Mouse (Mus musculus): ENCODE data around the gene Elp5. TPM values are rescaled to one million over a fixed set of nuclear protein-coding genes. Genes with fewer than 3 reads are reported as not detected.
A peak's percentile ranks its signal among the peaks of the same experiment; 100 is the strongest.

Gene Elp5
- total and polyA plus RNA-seq, 3 experiments = 95.9 to 177 (median 119) TPM

DNA sequence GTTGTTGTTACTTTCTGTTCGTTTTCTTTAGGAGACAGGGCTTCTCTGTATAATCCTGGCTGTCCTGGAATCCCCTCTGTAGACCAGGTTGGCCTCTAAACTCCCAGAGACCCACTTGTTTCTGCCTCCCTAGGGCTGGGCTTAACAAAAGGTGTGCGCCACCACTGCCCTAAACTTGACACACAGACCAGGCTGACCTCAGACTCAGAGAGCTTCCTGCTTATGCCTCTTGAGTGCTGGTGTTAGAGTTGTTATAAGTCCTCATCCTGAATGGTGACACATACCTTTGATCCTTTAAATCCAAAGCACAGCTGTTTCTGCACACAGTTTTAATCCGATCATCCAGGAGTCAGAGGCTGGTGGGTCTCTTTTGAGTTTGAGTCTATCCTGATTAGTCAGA is 10.6 kb upstream of the Elp5 start:
- dilution Hi-C loops (cut with MboI; ENCODE audit: extremely low pct_ligation_motif_present, extremely low pct_unique_long_range_greater_than_20kb, low sequenced_read_pairs) (no loop called here), in situ Hi-C loops (cut with MboI; ENCODE audit: low pct_ligation_motif_present, low pct_unique_long_range_greater_than_20kb, low sequenced_read_pairs) (no loop called here)
- no peaks in the 10 kb centered on the region for H3K27me3 ChIP-seq (replicated peaks)
- no peaks in the 10 kb centered on the region for H3K9me3 ChIP-seq (replicated peaks; ENCODE audit: low read length)
- peaks cover 8 to 34% of the 10 kb centered on the region in 2 experiments; a peak in 3 of 4 replicates for H3K4me1 ChIP-seq (ENCODE audit: control insufficient read depth in 1 of 2, insufficient read depth in 2 of 2)
- peaks cover 43% of the 10 kb centered on the region for H3K79me2 ChIP-seq (replicated peaks; ENCODE audit: control insufficient read depth, extremely low read depth, insufficient read depth, poor library complexity, severe bottlenecking)
- no peak overlapping the region for H3K4me3 ChIP-seq (replicated peaks in 1 of 3; ENCODE audit: low read depth in 2 of 3, low read length in 2 of 3, poor library complexity in 1 of 3)
- peak overlapping the region; percentile 96; the same call in 1 of the 2 replicates for H3K4me2 ChIP-seq (ENCODE audit: insufficient read depth, low read depth, poor library complexity, severe bottlenecking)
- peaks cover 41 to 50% of the 10 kb centered on the region in 2 experiments for H3K36me3 ChIP-seq (replicated peaks in 1 of 2; ENCODE audit: control insufficient read depth in 1 of 2, insufficient read depth in 1 of 2, low read length in 1 of 2)
- no peak for DNase-seq (ENCODE audit: extremely low read depth)
- H3K27ac ChIP-seq (ENCODE audit: insufficient read depth, low read depth) = no peak overlapping the region
- TF ChIP-seq POLR2A (IDR thresholded peaks at IDR 0.05; ENCODE audit: low read depth, low read length) = no peak
- H3K9ac ChIP-seq (ENCODE audit: insufficient read depth, low read depth) = no peak overlapping the region

DNA sequence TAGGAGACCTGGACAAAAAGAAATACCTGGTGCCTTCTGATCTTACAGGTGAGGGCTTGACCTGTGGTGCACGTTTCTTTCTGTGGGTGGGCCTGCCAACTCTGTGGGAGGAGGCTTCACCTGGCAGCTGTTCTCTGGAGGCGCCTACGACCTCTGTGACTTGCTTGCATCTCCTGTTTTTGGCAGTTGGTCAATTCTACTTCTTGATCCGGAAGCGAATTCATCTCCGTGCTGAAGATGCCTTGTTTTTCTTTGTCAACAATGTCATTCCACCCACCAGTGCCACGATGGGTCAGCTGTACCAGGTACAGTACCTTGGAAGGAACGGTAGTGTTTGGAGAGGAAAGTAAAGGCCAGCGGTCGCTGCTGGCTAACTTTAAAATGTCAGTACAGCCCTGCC is 10.1 kb upstream of the Elp5 start:
- no peak for TF ChIP-seq MAZ (IDR thresholded peaks at IDR 0.05; ENCODE audit: low read depth, low read length)
- no peak for TF ChIP-seq MAX (IDR thresholded peaks at IDR 0.05; ENCODE audit: low read length)
- TF ChIP-seq USF1 (IDR thresholded peaks at IDR 0.05; ENCODE audit: low read depth, low read length) = no peak
- no peak for TF ChIP-seq ZKSCAN1 (IDR thresholded peaks at IDR 0.05; ENCODE audit: borderline replicate concordance, low read depth, low read length)
- no peak for TF ChIP-seq SIN3A (IDR thresholded peaks at IDR 0.05; ENCODE audit: low read length)
- no peak for TF ChIP-seq IRF4 (IDR thresholded peaks at IDR 0.05; ENCODE audit: low read depth, low read length)
- TF ChIP-seq GABPA (IDR thresholded peaks at IDR 0.05; ENCODE audit: insufficient replicate concordance, low read depth, low read length) = no peak
- TF ChIP-seq ELF1 (IDR thresholded peaks at IDR 0.05; ENCODE audit: low read depth, low read length) = no peak
- TF ChIP-seq EP300 (IDR thresholded peaks at IDR 0.05; ENCODE audit: low read length) = no peak
- no peak for TF ChIP-seq JUN (IDR thresholded peaks at IDR 0.05; ENCODE audit: insufficient read depth, low read depth, low read length)
- TF ChIP-seq SMC3 (IDR thresholded peaks at IDR 0.05; ENCODE audit: low read depth, low read length) = no peak
- TF ChIP-seq CHD2 (IDR thresholded peaks at IDR 0.05; ENCODE audit: low read length) = no peak
- TF ChIP-seq UBTF (IDR thresholded peaks at IDR 0.05; ENCODE audit: low read depth, low read length) = no peak
- TF ChIP-seq TCF12 (IDR thresholded peaks at IDR 0.05; ENCODE audit: low read depth, low read length) = no peak
- no peak for TF ChIP-seq NELFE (IDR thresholded peaks at IDR 0.05; ENCODE audit: low read depth, low read length)
- no peak for TF ChIP-seq MYC (IDR thresholded peaks at IDR 0.05; ENCODE audit: low read depth, low read length)
- no peak for TF ChIP-seq ETS1 (conservative IDR thresholded peaks at IDR 0.05; ENCODE audit: low read depth, low read length)
- TF ChIP-seq TBP (conservative IDR thresholded peaks at IDR 0.05; ENCODE audit: low read depth, low read length) = no peak
- no peak for TF ChIP-seq POLR2A (IDR thresholded peaks at IDR 0.05; ENCODE audit: low read depth, low read length)
- TF ChIP-seq NRF1 (IDR thresholded peaks at IDR 0.05; ENCODE audit: low read depth, low read length) = no peak
- Histone ChIP-seq H3K27ac (ENCODE audit: insufficient read depth, low read depth) (no peak overlapping the region), H3K27me3 (replicated peaks) (no peaks in the 10 kb centered on the region), H3K9me3 (replicated peaks; ENCODE audit: low read length) (no peaks in the 10 kb centered on the region), H3K4me3 (replicated peaks in 1 of 3; ENCODE audit: low read depth in 2 of 3, low read length in 2 of 3, poor library complexity in 1 of 3) (peak overlapping the region; percentile 45 to 93 (median 77)), H3K4me2 (ENCODE audit: insufficient read depth, low read depth, poor library complexity, severe bottlenecking) (peak overlapping the region; percentile 96), H3K36me3 (replicated peaks in 1 of 2; ENCODE audit: control insufficient read depth in 1 of 2, insufficient read depth in 1 of 2, low read length in 1 of 2) (peaks cover 42 to 50% of the 10 kb centered on the region in 2 experiments), H3K79me2 (replicated peaks; ENCODE audit: control insufficient read depth, extremely low read depth, insufficient read depth, poor library complexity, severe bottlenecking) (peaks cover 38% of the 10 kb centered on the region), H3K9ac (ENCODE audit: insufficient read depth, low read depth) (peak overlapping the region; percentile 83), H3K4me1 (ENCODE audit: control insufficient read depth in 1 of 2, insufficient read depth in 2 of 2) (peaks cover 8 to 29% of the 10 kb centered on the region in 2 experiments; a peak in 3 of 4 replicates)
- DNase-seq (ENCODE audit: extremely low read depth) = no peak
- dilution Hi-C loops (cut with MboI; ENCODE audit: extremely low pct_ligation_motif_present, extremely low pct_unique_long_range_greater_than_20kb, low sequenced_read_pairs) = no loop called here
- in situ Hi-C loops (cut with MboI; ENCODE audit: low pct_ligation_motif_present, low pct_unique_long_range_greater_than_20kb, low sequenced_read_pairs) = no loop called here
